Mouse (Mus musculus): ENCODE data around the gene Sav1. TPM values are rescaled to one million over a fixed set of nuclear protein-coding genes. Genes with fewer than 3 reads are reported as not detected.

Sav1 gene
- polyA plus RNA-seq, 1 experiment from 2014 or later, result 4.1 TPM

DNA sequence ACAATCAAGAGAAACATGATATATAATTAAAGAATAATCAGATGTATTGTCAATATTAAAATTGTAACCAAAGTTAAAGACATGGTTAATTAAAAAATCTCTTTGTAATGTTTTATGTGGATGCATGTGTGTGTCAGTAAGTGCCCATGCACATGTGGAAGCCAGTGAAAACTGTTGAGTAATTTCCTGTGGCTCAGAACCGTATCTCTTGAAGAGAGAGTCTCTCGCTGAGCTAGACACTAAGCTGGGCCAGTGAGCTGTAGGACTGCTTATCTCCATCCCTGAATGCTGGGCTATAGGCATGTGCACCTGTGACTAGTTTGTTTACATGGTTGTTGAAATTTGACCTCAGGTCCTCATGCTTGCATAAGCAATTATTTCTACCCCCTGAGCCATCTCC lies 29.4 kb downstream of the Sav1 start:
- WGBS (ENCODE audit: insufficient replicate concordance), result 20% methylated on average over 2 of the region's 2 CpGs
- no peak for ATAC-seq (ENCODE audit: low read depth)
- peaks cover 20% of the 10 kb centered on the region for H3K36me3 ChIP-seq
- no peak overlapping the region for H3K9ac ChIP-seq
- H3K4me2 ChIP-seq, result no peak overlapping the region
- no peak overlapping the region for H3K4me3 ChIP-seq (replicated peaks)
- H3K27ac ChIP-seq, result no peak overlapping the region
- no peaks in the 10 kb centered on the region for H3K27me3 ChIP-seq
- DNase-seq, result no peak
- 0 out of 2 replicates have a peak, but pooled peaks cover 3% of the 10 kb centered on the region for H3K4me1 ChIP-seq (replicated peaks)
- H3K9me3 ChIP-seq (replicated peaks), result no peaks in the 10 kb centered on the region

DNA sequence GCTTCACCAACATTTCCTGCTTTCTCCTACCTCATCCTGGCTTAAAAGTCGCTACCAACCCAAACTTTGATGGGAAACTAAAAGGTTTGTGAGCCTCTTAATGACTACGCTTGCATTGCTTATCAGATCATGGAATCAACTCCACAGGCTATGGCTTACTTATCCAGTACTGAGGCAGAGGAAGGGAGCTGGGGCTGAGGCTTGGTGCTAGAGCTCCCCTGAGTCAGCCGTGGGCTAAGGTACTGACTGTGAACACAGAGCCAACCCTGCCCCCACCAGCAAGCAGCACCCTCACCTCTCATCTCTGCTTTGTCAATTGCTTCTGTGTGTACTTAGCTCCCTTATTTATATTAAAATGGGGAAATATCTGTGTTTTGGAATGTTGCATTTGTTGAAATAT lies 39.3 kb downstream of the Sav1 start:
- no peak for DNase-seq
- 33% methylated on average over 3 of the region's 3 CpGs for WGBS (ENCODE audit: insufficient replicate concordance)
- H3K9me3 ChIP-seq (replicated peaks), result no peaks in the 10 kb centered on the region
- no peak overlapping the region for H3K27ac ChIP-seq
- H3K4me3 ChIP-seq (replicated peaks), result no peak overlapping the region
- H3K4me1 ChIP-seq (replicated peaks), result peaks cover 11% of the 10 kb centered on the region
- no peak overlapping the region for H3K9ac ChIP-seq
- no peak overlapping the region for H3K4me2 ChIP-seq
- H3K27me3 ChIP-seq, result no peaks in the 10 kb centered on the region
- ATAC-seq (ENCODE audit: low read depth), result no peak
- H3K36me3 ChIP-seq, result no peaks in the 10 kb centered on the region

DNA sequence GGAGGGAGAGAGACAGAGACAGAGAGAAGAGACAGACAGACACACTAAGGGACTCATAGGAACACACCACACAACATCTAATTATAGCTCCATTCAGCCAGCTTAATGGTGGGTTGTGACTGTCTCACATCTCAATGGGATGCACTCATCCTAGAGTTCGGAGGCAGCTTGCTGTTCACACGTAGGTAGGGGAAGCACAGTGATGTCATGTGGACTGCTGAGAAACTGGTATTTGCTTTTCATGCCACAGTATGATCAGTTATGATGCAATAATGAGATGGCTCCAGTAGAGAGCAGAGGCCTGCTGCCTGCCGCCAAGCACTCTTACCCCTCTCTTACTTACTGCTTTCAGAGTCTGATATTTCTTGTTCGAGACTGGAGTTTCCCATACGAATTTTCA lies 40.9 kb downstream of the Sav1 start:
- 80% methylated on average over 5 of the region's 5 CpGs for WGBS (ENCODE audit: insufficient replicate concordance)
- Histone ChIP-seq H3K9ac (no peak overlapping the region), H3K4me2 (no peak overlapping the region), H3K9me3 (replicated peaks) (no peaks in the 10 kb centered on the region), H3K27ac (no peak overlapping the region), H3K36me3 (no peaks in the 10 kb centered on the region), H3K4me3 (replicated peaks) (no peak overlapping the region), H3K4me1 (replicated peaks) (peaks cover 14% of the 10 kb centered on the region), H3K27me3 (no peaks in the 10 kb centered on the region)
- ATAC-seq (ENCODE audit: low read depth), result no peak
- no peak for DNase-seq

DNA sequence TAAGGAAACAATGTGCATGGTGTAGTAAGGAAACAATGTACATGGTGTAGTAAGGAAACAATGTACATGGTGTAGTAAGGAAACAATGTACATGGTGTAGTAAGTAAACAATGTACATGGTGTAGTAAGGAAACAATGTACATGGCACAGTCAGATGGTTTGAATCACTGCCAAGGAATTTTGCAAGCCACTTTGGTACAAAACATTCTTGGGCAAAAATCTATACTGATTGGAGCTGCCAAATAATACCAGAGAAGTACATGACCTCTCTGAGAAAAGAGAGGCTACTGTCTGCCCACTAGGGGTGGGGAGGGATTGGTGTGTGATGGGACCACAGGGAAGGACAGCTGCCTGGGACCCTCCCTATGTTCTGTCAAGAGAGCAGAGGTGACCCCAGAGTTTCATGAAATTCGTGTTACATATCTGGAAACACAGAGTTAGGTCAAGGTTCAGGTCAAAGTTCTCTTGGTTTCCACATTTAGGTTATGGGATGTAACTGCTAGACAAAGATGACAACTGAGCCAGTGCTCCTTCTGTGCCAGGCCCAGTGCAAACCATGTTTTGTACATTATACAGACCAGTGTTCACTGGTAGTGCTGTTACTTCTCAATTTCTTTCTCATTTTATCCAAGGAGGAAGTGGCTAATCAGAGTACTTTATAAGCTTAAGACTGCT lies 45.0 kb downstream of the Sav1 start:
- ATAC-seq (ENCODE audit: low read depth) (no peak), DNase-seq (no peak)
- 12% methylated on average over 1 of the region's 1 CpGs for WGBS (ENCODE audit: insufficient replicate concordance)

DNA sequence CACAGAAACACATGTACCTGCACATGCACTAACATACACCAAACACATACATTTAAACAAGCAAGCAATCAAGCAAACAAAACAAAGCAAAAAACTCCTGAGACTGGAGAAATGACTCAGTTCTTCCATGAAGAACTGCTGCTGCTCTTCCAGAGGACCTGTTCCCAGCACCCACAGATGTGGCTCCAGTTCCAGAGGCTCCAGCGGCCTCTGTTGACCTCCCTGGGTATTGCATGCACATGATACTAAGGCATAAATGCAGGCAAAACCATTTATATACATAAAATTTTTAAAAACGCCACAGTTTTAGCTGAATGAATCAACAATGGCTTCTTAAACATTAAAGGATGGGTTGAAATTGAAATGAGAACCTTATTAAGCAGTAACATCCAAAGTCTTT lies 47.5 kb downstream of the Sav1 start:
- 43% methylated on average over 2 of the region's 2 CpGs for WGBS (ENCODE audit: insufficient replicate concordance)
- no peaks in the 10 kb centered on the region for H3K27me3 ChIP-seq
- no peak overlapping the region for H3K27ac ChIP-seq
- no peak for DNase-seq
- no peak overlapping the region for H3K4me2 ChIP-seq
- H3K9ac ChIP-seq, result no peak overlapping the region
- no peaks in the 10 kb centered on the region for H3K9me3 ChIP-seq (replicated peaks)
- H3K4me3 ChIP-seq (replicated peaks), result no peak overlapping the region
- no peaks in the 10 kb centered on the region for H3K36me3 ChIP-seq
- ATAC-seq (ENCODE audit: low read depth), result no peak
- H3K4me1 ChIP-seq (replicated peaks), result 0 out of 2 replicates have a peak, but pooled peaks cover 4% of the 10 kb centered on the region

More for the DNA sequence above, 45.0 kb downstream of the Sav1 start:
- Histone ChIP-seq H3K36me3 (no peaks in the 10 kb centered on the region), H3K9me3 (replicated peaks) (no peaks in the 10 kb centered on the region), H3K4me3 (replicated peaks) (no peak overlapping the region), H3K9ac (no peak overlapping the region), H3K27ac (no peak overlapping the region), H3K4me1 (replicated peaks) (peaks cover 5% of the 10 kb centered on the region; the same call in 1 of the 2 replicates), H3K4me2 (no peak overlapping the region), H3K27me3 (no peaks in the 10 kb centered on the region)

DNA sequence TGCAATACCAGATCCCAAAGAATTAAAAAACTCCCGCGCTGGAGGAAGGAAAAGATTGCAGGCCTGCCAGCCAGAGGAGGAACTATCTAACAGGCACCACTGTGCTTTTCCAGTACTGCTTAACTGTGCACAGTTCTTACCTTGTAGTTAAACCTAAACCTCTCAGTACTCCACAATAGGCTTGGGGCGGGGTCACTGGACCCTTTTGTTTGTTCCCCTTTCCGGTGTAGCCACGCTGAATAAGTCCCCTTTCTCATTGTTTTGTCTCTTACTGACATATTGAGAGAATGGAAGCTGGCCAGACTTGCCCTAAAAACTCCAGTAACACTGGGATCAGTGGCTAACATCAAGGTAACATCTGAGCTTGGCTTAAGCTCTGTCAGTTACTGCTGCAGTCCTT lies 49.1 kb downstream of the Sav1 start:
- Histone ChIP-seq H3K4me3 (replicated peaks) (no peak overlapping the region), H3K4me2 (no peak overlapping the region), H3K9me3 (replicated peaks) (no peaks in the 10 kb centered on the region), H3K4me1 (replicated peaks) (0 out of 2 replicates have a peak, but pooled peaks cover 4% of the 10 kb centered on the region), H3K9ac (no peak overlapping the region), H3K27ac (no peak overlapping the region), H3K36me3 (no peaks in the 10 kb centered on the region), H3K27me3 (no peaks in the 10 kb centered on the region)
- DNase-seq (no peak), ATAC-seq (ENCODE audit: low read depth) (no peak)
- WGBS (ENCODE audit: insufficient replicate concordance), result 56% methylated on average over 5 of the region's 5 CpGs

DNA sequence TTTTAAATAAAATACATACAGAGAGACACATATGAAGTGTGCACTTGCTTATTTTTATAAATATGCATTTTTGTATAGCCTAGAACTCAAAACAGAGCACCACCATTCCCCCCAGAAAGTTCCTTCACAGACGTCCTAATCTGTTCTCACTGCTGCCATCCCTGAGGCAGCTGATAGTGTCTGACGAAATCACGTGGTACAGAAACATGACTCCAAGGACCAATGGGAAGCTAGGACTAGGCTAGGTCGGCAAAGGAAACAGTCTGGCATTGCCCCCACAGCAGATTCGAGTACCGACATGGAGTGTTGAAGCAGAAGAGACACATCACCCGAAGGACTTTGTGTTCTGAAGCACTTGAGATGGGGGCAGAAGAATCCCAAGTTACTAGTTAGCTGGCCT lies 60.1 kb downstream of the Sav1 start:
- peak overlapping the region; percentile 13; the same call in 1 of the 2 replicates for H3K4me2 ChIP-seq
- DNase-seq (peak; percentile 35), ATAC-seq (ENCODE audit: low read depth) (peak; percentile 81)
- peaks cover 41% of the 10 kb centered on the region for H3K4me1 ChIP-seq (replicated peaks)
- H3K9me3 ChIP-seq (replicated peaks), result no peaks in the 10 kb centered on the region
- H3K4me3 ChIP-seq (replicated peaks), result no peak overlapping the region
- no peaks in the 10 kb centered on the region for H3K36me3 ChIP-seq
- no peaks in the 10 kb centered on the region for H3K27me3 ChIP-seq
- 26% methylated on average over 7 of the region's 7 CpGs for WGBS (ENCODE audit: insufficient replicate concordance)
- H3K9ac ChIP-seq, result no peak overlapping the region
- H3K27ac ChIP-seq, result no peak overlapping the region

DNA sequence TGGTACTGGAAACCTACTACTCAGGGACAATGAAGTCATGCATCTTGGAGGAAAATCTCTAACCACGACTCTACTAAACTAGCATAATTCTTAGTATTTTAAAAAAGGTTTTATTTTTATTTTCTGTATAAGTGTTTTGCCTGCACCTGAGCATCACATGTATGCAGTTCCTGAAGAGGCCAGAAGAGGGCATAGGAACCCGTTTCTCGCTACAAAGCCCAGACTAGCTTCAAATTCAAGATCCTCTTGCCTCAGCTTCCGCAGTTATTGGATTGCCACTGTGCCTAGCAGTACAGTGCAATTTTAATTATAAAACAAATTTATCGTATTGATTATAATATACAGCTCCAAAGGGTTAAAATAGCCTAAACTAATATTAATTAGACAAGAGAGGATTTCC lies 62.8 kb downstream of the Sav1 start:
- 12% methylated on average over 5 of the region's 5 CpGs for whole genome bisulfite sequencing (ENCODE audit: insufficient replicate concordance)
- 0 out of 2 replicates have a peak, but pooled peaks have one; percentile 41 for ATAC-seq (ENCODE audit: low read depth)
- H3K27ac ChIP-seq, result peak overlapping the region; percentile 64

DNA sequence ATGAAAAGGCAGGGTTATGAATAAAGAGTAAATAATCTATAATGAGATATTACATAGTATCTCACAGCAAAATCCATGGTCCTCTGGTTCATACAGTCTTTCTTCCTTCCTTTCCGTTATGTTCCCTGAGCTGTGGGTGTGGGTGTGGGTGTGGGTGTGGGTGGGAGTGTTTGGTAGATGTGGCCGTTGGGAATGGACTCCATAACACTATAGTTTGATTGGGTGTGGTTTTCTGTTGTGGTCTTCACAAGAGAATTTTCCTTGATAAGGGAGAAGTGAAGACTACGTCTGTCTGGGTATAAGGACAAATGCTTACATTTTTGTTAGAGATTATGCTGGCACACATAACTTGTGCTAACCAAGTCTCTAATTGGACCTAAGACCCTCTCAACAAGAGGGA lies 63.2 kb downstream of the Sav1 start:
- H3K27ac ChIP-seq, result peak overlapping the region; percentile 64
- no peak overlapping the region for H3K4me2 ChIP-seq
- 14% methylated on average over 3 of the region's 3 CpGs for WGBS (ENCODE audit: insufficient replicate concordance)
- H3K9me3 ChIP-seq (replicated peaks), result no peaks in the 10 kb centered on the region
- ATAC-seq (ENCODE audit: low read depth), result peak; percentile 59
- DNase-seq, result no peak
- H3K9ac ChIP-seq, result no peak overlapping the region
- no peaks in the 10 kb centered on the region for H3K36me3 ChIP-seq
- H3K27me3 ChIP-seq, result no peaks in the 10 kb centered on the region
- peaks cover 41% of the 10 kb centered on the region for H3K4me1 ChIP-seq (replicated peaks)
- no peak overlapping the region for H3K4me3 ChIP-seq (replicated peaks)

More for the DNA sequence above, 62.8 kb downstream of the Sav1 start:
- Histone ChIP-seq H3K27me3 (no peaks in the 10 kb centered on the region), H3K9ac (no peak overlapping the region), H3K36me3 (no peaks in the 10 kb centered on the region), H3K9me3 (replicated peaks) (no peaks in the 10 kb centered on the region), H3K4me3 (replicated peaks) (no peak overlapping the region), H3K4me2 (no peak overlapping the region), H3K4me1 (replicated peaks) (peaks cover 41% of the 10 kb centered on the region)
- DNase-seq, result peak; percentile 41

DNA sequence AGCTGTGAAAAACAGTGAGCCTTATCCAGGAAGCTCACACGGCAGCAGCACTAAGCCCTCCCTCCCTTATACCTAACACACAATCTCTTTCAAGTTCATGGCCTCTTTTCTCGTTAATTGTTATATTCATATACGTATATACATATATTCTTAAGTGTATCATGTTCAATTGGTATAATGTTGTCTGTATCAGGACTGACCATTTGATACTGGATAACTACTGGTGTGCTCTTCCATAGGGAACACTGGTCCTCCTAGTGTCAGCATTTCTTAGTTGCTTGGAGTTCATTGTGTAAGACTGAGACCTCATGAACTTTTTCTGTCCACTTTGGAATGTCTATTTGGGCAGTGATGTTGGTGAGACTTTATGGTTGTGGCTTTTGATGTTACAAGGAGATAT lies 63.7 kb downstream of the Sav1 start:
- no peak for DNase-seq
- peak overlapping the region; percentile 64 for H3K27ac ChIP-seq

DNA sequence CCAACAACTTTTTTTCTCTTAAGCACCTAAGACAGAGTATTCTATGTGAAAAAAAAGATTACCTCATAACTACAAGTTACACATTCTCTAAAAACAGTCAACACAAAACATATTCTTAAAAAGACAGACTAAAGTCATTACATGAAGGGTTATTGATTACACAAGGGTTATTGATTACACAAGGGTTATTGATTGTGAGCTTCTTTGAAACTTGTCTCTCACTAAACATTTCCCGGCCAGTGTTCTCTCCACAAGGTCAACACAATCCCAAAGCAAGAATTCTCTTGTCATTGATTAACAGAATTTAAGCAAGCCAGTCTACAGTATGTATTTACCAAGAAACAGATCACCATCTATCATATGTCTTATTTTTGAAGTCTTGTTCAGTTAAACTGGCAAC lies 64.7 kb downstream of the Sav1 start:
- no peak overlapping the region for H3K27ac ChIP-seq
- no peak overlapping the region for H3K4me2 ChIP-seq
- 68% methylated on average over 1 of the region's 1 CpGs for WGBS (ENCODE audit: insufficient replicate concordance)
- DNase-seq (no peak), ATAC-seq (ENCODE audit: low read depth) (no peak)
- H3K9me3 ChIP-seq (replicated peaks), result no peaks in the 10 kb centered on the region
- H3K27me3 ChIP-seq, result no peaks in the 10 kb centered on the region
- H3K4me1 ChIP-seq (replicated peaks), result peaks cover 40% of the 10 kb centered on the region
- H3K9ac ChIP-seq, result no peak overlapping the region
- no peak overlapping the region for H3K4me3 ChIP-seq (replicated peaks)
- no peaks in the 10 kb centered on the region for H3K36me3 ChIP-seq

More for the DNA sequence above, 63.7 kb downstream of the Sav1 start:
- ATAC-seq (ENCODE audit: low read depth), result 0 out of 2 replicates have a peak, but pooled peaks have one; percentile 27
- Histone ChIP-seq H3K4me3 (replicated peaks) (no peak overlapping the region), H3K9ac (no peak overlapping the region), H3K27me3 (no peaks in the 10 kb centered on the region), H3K4me1 (replicated peaks) (peaks cover 41% of the 10 kb centered on the region), H3K9me3 (replicated peaks) (no peaks in the 10 kb centered on the region), H3K4me2 (no peak overlapping the region), H3K36me3 (no peaks in the 10 kb centered on the region)
- WGBS (ENCODE audit: insufficient replicate concordance), result 61% methylated on average over 3 of the region's 3 CpGs

DNA sequence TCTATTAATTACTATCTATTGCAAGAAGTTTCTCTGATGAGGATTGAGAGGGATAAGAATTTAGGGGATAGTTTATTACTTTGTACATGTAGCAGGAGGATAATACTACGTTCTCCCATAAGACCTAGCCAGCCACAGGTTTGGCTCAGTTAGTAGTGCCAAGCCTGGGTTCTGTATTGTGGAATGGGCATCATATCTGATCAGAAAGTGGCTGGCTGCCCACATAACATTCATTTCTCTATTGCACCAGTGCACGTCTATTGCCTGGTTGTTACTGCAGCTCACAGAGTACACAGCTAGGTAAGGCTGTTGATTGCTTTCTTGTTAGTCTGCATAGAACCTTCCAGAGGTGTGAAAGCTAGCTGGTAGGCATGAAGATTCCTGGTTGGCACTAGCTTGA lies 68.9 kb downstream of the Sav1 start:
- ATAC-seq (ENCODE audit: low read depth) (no peak), DNase-seq (no peak)
- Histone ChIP-seq H3K4me3 (replicated peaks) (no peak overlapping the region), H3K4me2 (no peak overlapping the region), H3K4me1 (replicated peaks) (peaks cover 9% of the 10 kb centered on the region), H3K36me3 (no peaks in the 10 kb centered on the region), H3K27ac (no peak overlapping the region), H3K9ac (no peak overlapping the region), H3K9me3 (replicated peaks) (no peaks in the 10 kb centered on the region), H3K27me3 (no peaks in the 10 kb centered on the region)
- WGBS (ENCODE audit: insufficient replicate concordance), result 77% methylated on average over 2 of the region's 2 CpGs
